Mouse (Mus musculus): ENCODE results near the gene Abca8b. TPM values are rescaled to one million over a fixed set of nuclear protein-coding genes. Genes with fewer than 3 reads are reported as not detected.

Gene Abca8b
- polyA plus RNA-seq, 1 experiment from 2014 or later = 0.87 TPM

GRCm38 (mm10) chr11:109893894-109894804, 101.5 kb downstream of the Abca8b start:
- 61% methylated on average over 3 of the region's 3 CpGs for WGBS (ENCODE audit: insufficient replicate concordance)
- no peak overlapping the region for H3K9ac ChIP-seq (ENCODE audit: low read depth, low read length)
- no peak overlapping the region for H3K4me3 ChIP-seq (ENCODE audit: low read depth, low read length)
- no peaks in the 10 kb centered on the region for H3K27me3 ChIP-seq (ENCODE audit: control insufficient read depth, insufficient read depth, low read length)
- H3K36me3 ChIP-seq (ENCODE audit: control insufficient read depth, insufficient read depth, low read length) = no peaks in the 10 kb centered on the region
- H3K4me1 ChIP-seq (ENCODE audit: control insufficient read depth, insufficient read depth, low read length) = no peaks in the 10 kb centered on the region
- no peak overlapping the region for H3K27ac ChIP-seq (ENCODE audit: low read depth, low read length)
- no peak for ATAC-seq (replicated peaks; ENCODE audit: insufficient number of reproducible peaks, low FRiP score, low TSS enrichment)
- H3K9me3 ChIP-seq (replicated peaks; ENCODE audit: control insufficient read depth, low read length) = no peaks in the 10 kb centered on the region
- H3K4me2 ChIP-seq = no peak overlapping the region

DNA sequence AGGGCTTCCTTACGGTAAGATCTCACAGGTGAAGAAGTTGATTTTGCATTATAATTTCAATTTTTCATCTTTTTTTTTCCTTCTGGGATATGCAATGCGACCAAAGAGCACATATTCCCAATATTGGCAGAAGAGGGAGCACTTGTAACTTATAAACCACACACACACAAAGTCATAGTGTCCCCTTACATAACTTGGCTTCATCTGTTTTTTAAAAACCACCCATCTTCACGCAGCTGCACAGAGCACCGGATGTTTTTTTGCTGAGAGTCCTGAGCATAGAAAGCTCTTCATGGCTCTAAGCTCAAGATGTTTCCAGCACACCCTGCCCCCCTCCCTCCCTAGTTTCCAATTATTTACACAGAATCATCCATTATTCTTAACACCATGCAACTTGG, 103.7 kb downstream of the Abca8b start:
- no peak for ATAC-seq (replicated peaks; ENCODE audit: insufficient number of reproducible peaks, low FRiP score, low TSS enrichment)
- no peak overlapping the region for H3K4me3 ChIP-seq (ENCODE audit: low read depth, low read length)
- no peak overlapping the region for H3K9ac ChIP-seq (ENCODE audit: low read depth, low read length)
- 76% methylated on average over 4 of the region's 4 CpGs for WGBS (ENCODE audit: insufficient replicate concordance)
- H3K9me3 ChIP-seq (replicated peaks; ENCODE audit: control insufficient read depth, low read length) = no peaks in the 10 kb centered on the region
- no peak overlapping the region for H3K4me2 ChIP-seq
- H3K27me3 ChIP-seq (ENCODE audit: control insufficient read depth, insufficient read depth, low read length) = no peaks in the 10 kb centered on the region
- H3K4me1 ChIP-seq (ENCODE audit: control insufficient read depth, insufficient read depth, low read length) = no peaks in the 10 kb centered on the region
- H3K27ac ChIP-seq (ENCODE audit: low read depth, low read length) = no peak overlapping the region
- H3K36me3 ChIP-seq (ENCODE audit: control insufficient read depth, insufficient read depth, low read length) = no peaks in the 10 kb centered on the region

GRCm38 (mm10) chr11:109891371-109891988, 104.2 kb downstream of the Abca8b start:
- no peaks in the 10 kb centered on the region for H3K9me3 ChIP-seq (replicated peaks; ENCODE audit: control insufficient read depth, low read length)
- 75% methylated on average over 8 of the region's 8 CpGs for WGBS (ENCODE audit: insufficient replicate concordance)

DNA sequence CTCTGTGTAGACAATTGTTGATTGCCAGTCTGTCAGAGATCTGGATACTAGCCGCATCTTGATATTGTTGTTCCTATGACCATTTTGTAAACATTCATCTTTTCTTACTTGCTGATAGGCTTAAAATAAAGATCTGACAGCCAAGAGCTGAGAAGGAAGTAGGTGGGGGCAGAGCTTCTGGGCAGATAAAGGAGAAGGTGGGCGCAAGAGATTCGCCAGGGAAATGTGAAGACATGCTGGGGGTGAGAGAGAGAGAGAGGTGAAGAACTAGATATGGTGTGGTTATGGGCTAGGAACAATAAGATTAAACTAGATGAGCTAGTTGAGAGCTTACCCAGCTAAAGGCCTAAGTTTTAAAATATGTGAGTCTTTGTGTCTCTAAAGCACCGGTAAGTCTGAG, 106.0 kb downstream of the Abca8b start:
- H3K4me3 ChIP-seq (ENCODE audit: low read depth, low read length) = no peak overlapping the region
- H3K9ac ChIP-seq (ENCODE audit: low read depth, low read length) = no peak overlapping the region
- 79% methylated on average over 4 of the region's 4 CpGs for WGBS (ENCODE audit: insufficient replicate concordance)
- no peaks in the 10 kb centered on the region for H3K9me3 ChIP-seq (replicated peaks; ENCODE audit: control insufficient read depth, low read length)
- no peak for ATAC-seq (replicated peaks; ENCODE audit: insufficient number of reproducible peaks, low FRiP score, low TSS enrichment)
- no peaks in the 10 kb centered on the region for H3K27me3 ChIP-seq (ENCODE audit: control insufficient read depth, insufficient read depth, low read length)
- no peaks in the 10 kb centered on the region for H3K36me3 ChIP-seq (ENCODE audit: control insufficient read depth, insufficient read depth, low read length)
- no peak overlapping the region for H3K27ac ChIP-seq (ENCODE audit: low read depth, low read length)
- H3K4me1 ChIP-seq (ENCODE audit: control insufficient read depth, insufficient read depth, low read length) = no peaks in the 10 kb centered on the region
- H3K4me2 ChIP-seq = no peak overlapping the region

More at GRCm38 (mm10) chr11:109891371-109891988, 104.2 kb downstream of the Abca8b start:
- Histone ChIP-seq H3K9ac (ENCODE audit: low read depth, low read length) (no peak overlapping the region), H3K27ac (ENCODE audit: low read depth, low read length) (no peak overlapping the region), H3K36me3 (ENCODE audit: control insufficient read depth, insufficient read depth, low read length) (no peaks in the 10 kb centered on the region), H3K4me1 (ENCODE audit: control insufficient read depth, insufficient read depth, low read length) (no peaks in the 10 kb centered on the region), H3K4me3 (ENCODE audit: low read depth, low read length) (no peak overlapping the region), H3K27me3 (ENCODE audit: control insufficient read depth, insufficient read depth, low read length) (no peaks in the 10 kb centered on the region), H3K4me2 (no peak overlapping the region)
- no peak for ATAC-seq (replicated peaks; ENCODE audit: insufficient number of reproducible peaks, low FRiP score, low TSS enrichment)

- no peak overlapping the region for H3K9ac ChIP-seq (ENCODE audit: low read depth, low read length)
- no peaks in the 10 kb centered on the region for H3K4me1 ChIP-seq (ENCODE audit: control insufficient read depth, insufficient read depth, low read length)
- H3K27me3 ChIP-seq (ENCODE audit: control insufficient read depth, insufficient read depth, low read length) = no peaks in the 10 kb centered on the region
- no peaks in the 10 kb centered on the region for H3K9me3 ChIP-seq (replicated peaks; ENCODE audit: control insufficient read depth, low read length)
- no peak overlapping the region for H3K4me3 ChIP-seq (ENCODE audit: low read depth, low read length)
- H3K36me3 ChIP-seq (ENCODE audit: control insufficient read depth, insufficient read depth, low read length) = no peaks in the 10 kb centered on the region
- 82% methylated on average over 4 of the region's 4 CpGs for WGBS (ENCODE audit: insufficient replicate concordance)
- H3K27ac ChIP-seq (ENCODE audit: low read depth, low read length) = no peak overlapping the region
- no peak overlapping the region for H3K4me2 ChIP-seq
- ATAC-seq (replicated peaks; ENCODE audit: insufficient number of reproducible peaks, low FRiP score, low TSS enrichment) = no peak
Measured at GRCm38 (mm10) chr11:109886757-109887156, 108.9 kb downstream of the Abca8b start.

DNA sequence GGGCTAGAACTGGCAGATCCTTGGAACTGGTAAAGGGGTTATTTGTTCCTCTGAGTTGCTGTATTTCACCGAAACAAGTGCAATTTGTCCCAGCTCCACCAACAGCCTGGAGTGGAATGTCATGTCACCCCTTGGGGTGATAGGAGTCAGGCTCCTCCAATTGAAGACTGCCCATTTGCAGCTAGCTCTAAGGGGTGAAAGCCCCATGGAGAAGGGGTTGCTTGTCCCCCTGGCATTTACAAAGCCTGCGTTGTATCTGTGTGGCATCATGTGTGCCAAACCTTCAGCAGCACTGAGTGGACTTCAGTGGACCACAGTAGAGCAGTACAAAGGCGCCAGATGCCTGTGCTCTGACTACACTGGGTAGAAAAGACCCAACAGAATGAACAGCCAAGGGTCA, 110.1 kb downstream of the Abca8b start:
- 67% methylated on average over 3 of the region's 3 CpGs for WGBS (ENCODE audit: insufficient replicate concordance)

DNA sequence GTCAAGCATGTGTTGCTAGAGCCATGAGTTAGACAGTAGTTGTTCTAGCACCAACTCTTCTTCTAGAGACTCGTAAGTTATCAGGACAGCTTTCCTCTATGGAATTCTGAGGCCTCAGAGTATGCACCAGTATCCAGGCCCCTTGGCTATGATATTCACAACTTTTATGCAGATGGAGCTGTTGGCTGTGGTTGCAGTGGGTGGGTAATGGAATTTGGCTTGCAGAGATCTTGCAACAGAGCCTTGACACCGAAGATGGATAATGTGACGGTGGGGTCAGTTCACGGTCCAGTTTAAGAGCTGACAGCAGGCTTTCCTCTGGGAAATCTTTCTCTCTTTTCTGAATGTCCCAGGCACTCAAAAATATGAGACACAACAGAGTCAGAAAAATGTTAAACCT, 110.8 kb downstream of the Abca8b start:
- Histone ChIP-seq H3K9ac (ENCODE audit: low read depth, low read length) (no peak overlapping the region), H3K4me3 (ENCODE audit: low read depth, low read length) (no peak overlapping the region), H3K9me3 (replicated peaks; ENCODE audit: control insufficient read depth, low read length) (no peaks in the 10 kb centered on the region), H3K27me3 (ENCODE audit: control insufficient read depth, insufficient read depth, low read length) (no peaks in the 10 kb centered on the region), H3K4me1 (ENCODE audit: control insufficient read depth, insufficient read depth, low read length) (no peaks in the 10 kb centered on the region), H3K27ac (ENCODE audit: low read depth, low read length) (no peak overlapping the region), H3K36me3 (ENCODE audit: control insufficient read depth, insufficient read depth, low read length) (no peaks in the 10 kb centered on the region), H3K4me2 (no peak overlapping the region)
- 52% methylated on average over 4 of the region's 4 CpGs for WGBS (ENCODE audit: insufficient replicate concordance)
- ATAC-seq (replicated peaks; ENCODE audit: insufficient number of reproducible peaks, low FRiP score, low TSS enrichment) = no peak

More for the DNA sequence above, 110.1 kb downstream of the Abca8b start:
- H3K27me3 ChIP-seq (ENCODE audit: control insufficient read depth, insufficient read depth, low read length) = no peaks in the 10 kb centered on the region
- H3K36me3 ChIP-seq (ENCODE audit: control insufficient read depth, insufficient read depth, low read length) = no peaks in the 10 kb centered on the region
- no peak overlapping the region for H3K4me3 ChIP-seq (ENCODE audit: low read depth, low read length)
- H3K4me2 ChIP-seq = no peak overlapping the region
- no peak overlapping the region for H3K27ac ChIP-seq (ENCODE audit: low read depth, low read length)
- no peaks in the 10 kb centered on the region for H3K4me1 ChIP-seq (ENCODE audit: control insufficient read depth, insufficient read depth, low read length)
- ATAC-seq (replicated peaks; ENCODE audit: insufficient number of reproducible peaks, low FRiP score, low TSS enrichment) = no peak
- H3K9ac ChIP-seq (ENCODE audit: low read depth, low read length) = no peak overlapping the region
- no peaks in the 10 kb centered on the region for H3K9me3 ChIP-seq (replicated peaks; ENCODE audit: control insufficient read depth, low read length)

GRCm38 (mm10) chr11:109884126-109884525, 111.5 kb downstream of the Abca8b start:
- no peak overlapping the region for H3K9ac ChIP-seq (ENCODE audit: low read depth, low read length)
- H3K36me3 ChIP-seq (ENCODE audit: control insufficient read depth, insufficient read depth, low read length) = no peaks in the 10 kb centered on the region
- H3K4me3 ChIP-seq (ENCODE audit: low read depth, low read length) = no peak overlapping the region
- no peak overlapping the region for H3K27ac ChIP-seq (ENCODE audit: low read depth, low read length)
- no peaks in the 10 kb centered on the region for H3K4me1 ChIP-seq (ENCODE audit: control insufficient read depth, insufficient read depth, low read length)
- no peak for ATAC-seq (replicated peaks; ENCODE audit: insufficient number of reproducible peaks, low FRiP score, low TSS enrichment)
- 40% methylated on average over 3 of the region's 3 CpGs for WGBS (ENCODE audit: insufficient replicate concordance)
- no peak overlapping the region for H3K4me2 ChIP-seq
- no peaks in the 10 kb centered on the region for H3K27me3 ChIP-seq (ENCODE audit: control insufficient read depth, insufficient read depth, low read length)
- no peaks in the 10 kb centered on the region for H3K9me3 ChIP-seq (replicated peaks; ENCODE audit: control insufficient read depth, low read length)
